Mouse (Mus musculus): ENCODE results near the gene Brd7. TPM values are rescaled to one million over a fixed set of nuclear protein-coding genes. Genes with fewer than 3 reads are reported as not detected.

Gene Brd7
- polyA plus RNA-seq, 1 experiment from 2014 or later: 64.6 TPM

DNA sequence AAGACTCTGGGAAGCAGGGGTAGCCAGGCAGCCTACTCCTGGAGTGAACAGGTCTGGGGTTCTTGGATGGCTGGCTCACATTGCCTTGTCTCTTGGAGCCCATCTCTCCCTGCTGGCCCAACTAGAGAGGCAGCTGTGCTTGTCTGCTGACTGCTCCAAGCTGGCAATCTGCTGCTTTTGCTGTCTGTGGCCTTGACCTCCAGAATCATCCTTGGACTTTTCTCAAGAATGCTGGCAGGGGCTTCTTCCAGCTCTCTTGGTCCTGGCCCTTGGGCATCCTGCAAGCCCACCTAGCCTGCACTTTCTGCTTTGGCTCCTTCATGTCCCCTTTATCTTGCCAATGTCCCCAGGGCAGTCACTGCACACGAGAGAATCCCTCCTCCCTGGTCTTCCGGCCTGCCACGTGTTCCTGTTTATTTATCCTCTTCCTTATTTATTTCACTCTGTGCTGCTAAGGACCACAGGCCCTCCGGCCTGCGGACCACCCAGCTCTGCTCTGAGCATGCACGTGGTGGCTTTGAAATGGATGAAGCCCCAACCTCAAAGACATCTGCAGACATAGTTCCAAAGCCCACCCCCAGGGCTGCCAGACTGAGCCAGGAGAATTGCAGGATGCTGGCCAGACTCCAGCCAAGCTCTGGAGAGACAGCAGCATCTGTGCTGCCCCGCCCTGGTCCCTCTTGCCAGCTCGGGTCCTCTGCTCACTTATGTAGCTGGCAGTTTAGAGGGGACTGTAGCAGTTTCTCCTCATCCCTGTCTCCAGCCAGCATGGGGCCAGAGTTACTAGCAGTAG is 45.7 kb downstream of the Brd7 start:
- Histone ChIP-seq H3K27ac (peak overlapping the region; percentile 60), H3K9ac (ENCODE audit: low read depth, low read length) (no peak overlapping the region)
- WGBS: 23% methylated on average over 8 of the region's 8 CpGs

GRCm38 (mm10) chr8:88315302-88315701 is 46.7 kb downstream of the Brd7 start:
- 93% methylated on average over 8 of the region's 8 CpGs for WGBS
- Histone ChIP-seq H3K27ac (no peak overlapping the region), H3K27me3 (ENCODE audit: insufficient read depth, low read length) (no peaks in the 10 kb centered on the region), H3K4me2 (ENCODE audit: low read length) (no peak overlapping the region), H3K4me1 (replicated peaks; ENCODE audit: insufficient read depth, low read length) (no peaks in the 10 kb centered on the region), H3K9ac (ENCODE audit: low read depth, low read length) (no peak overlapping the region), H3K9me3 (replicated peaks; ENCODE audit: low read length) (no peaks in the 10 kb centered on the region), H3K4me3 (replicated peaks; ENCODE audit: low read depth, low read length) (no peak overlapping the region), H3K36me3 (ENCODE audit: insufficient read depth, low read length) (no peaks in the 10 kb centered on the region)
- DNase-seq (ENCODE audit: low spot score): no peak
- no peak for ATAC-seq (replicated peaks; ENCODE audit: low FRiP score, low read depth)
- TF ChIP-seq CTCF (IDR thresholded peaks at IDR 0.05; ENCODE audit: low read depth): no peak

More for the DNA sequence above, 45.7 kb downstream of the Brd7 start:
- no peak for TF ChIP-seq CTCF (IDR thresholded peaks at IDR 0.05; ENCODE audit: low read depth)
- peak; percentile 21; the same call in 1 of the 2 replicates for ATAC-seq (replicated peaks; ENCODE audit: low FRiP score, low read depth)
- Histone ChIP-seq H3K4me1 (replicated peaks; ENCODE audit: insufficient read depth, low read length) (no peaks in the 10 kb centered on the region), H3K9me3 (replicated peaks; ENCODE audit: low read length) (no peaks in the 10 kb centered on the region), H3K36me3 (ENCODE audit: insufficient read depth, low read length) (no peaks in the 10 kb centered on the region), H3K4me2 (ENCODE audit: low read length) (no peak overlapping the region), H3K4me3 (replicated peaks; ENCODE audit: low read depth, low read length) (no peak overlapping the region), H3K27me3 (ENCODE audit: insufficient read depth, low read length) (no peaks in the 10 kb centered on the region)
- peak; percentile 65 for DNase-seq (ENCODE audit: low spot score)

DNA sequence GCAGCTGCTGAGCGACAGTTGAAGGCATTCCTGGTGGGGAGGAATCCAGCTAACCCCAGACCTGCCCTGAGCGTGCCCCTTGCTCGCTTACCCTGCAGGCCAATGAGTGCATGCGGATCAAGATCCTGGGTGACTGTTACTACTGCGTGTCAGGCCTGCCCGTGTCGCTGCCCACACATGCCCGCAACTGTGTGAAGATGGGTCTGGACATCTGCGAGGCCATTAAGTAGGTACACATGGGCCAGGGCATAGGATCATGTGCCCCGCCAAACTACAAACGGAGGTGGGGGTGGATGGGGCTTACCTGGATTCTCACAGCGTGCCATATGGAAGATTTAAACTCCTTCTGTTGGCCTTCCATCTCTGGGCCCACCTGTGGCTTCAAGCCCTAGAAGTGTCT is 48.0 kb downstream of the Brd7 start:
- no peak overlapping the region for H3K4me2 ChIP-seq (ENCODE audit: low read length)
- no peaks in the 10 kb centered on the region for H3K4me1 ChIP-seq (replicated peaks; ENCODE audit: insufficient read depth, low read length)
- no peak overlapping the region for H3K4me3 ChIP-seq (replicated peaks; ENCODE audit: low read depth, low read length)
- ATAC-seq (replicated peaks; ENCODE audit: low FRiP score, low read depth) (no peak), DNase-seq (ENCODE audit: low spot score) (no peak)
- WGBS: 88% methylated on average over 12 of the region's 12 CpGs
- no peak for TF ChIP-seq CTCF (IDR thresholded peaks at IDR 0.05; ENCODE audit: low read depth)
- no peaks in the 10 kb centered on the region for H3K36me3 ChIP-seq (ENCODE audit: insufficient read depth, low read length)
- no peak overlapping the region for H3K27ac ChIP-seq
- H3K9me3 ChIP-seq (replicated peaks; ENCODE audit: low read length): no peaks in the 10 kb centered on the region
- H3K9ac ChIP-seq (ENCODE audit: low read depth, low read length): no peak overlapping the region
- H3K27me3 ChIP-seq (ENCODE audit: insufficient read depth, low read length): no peaks in the 10 kb centered on the region

GRCm38 (mm10) chr8:88312966-88313365 is 49.0 kb downstream of the Brd7 start:
- ATAC-seq (replicated peaks; ENCODE audit: low FRiP score, low read depth) (no peak), DNase-seq (ENCODE audit: low spot score) (no peak)
- H3K4me3 ChIP-seq (replicated peaks; ENCODE audit: low read depth, low read length): no peak overlapping the region
- H3K36me3 ChIP-seq (ENCODE audit: insufficient read depth, low read length): no peaks in the 10 kb centered on the region
- no peak overlapping the region for H3K9ac ChIP-seq (ENCODE audit: low read depth, low read length)
- H3K4me2 ChIP-seq (ENCODE audit: low read length): no peak overlapping the region
- H3K27me3 ChIP-seq (ENCODE audit: insufficient read depth, low read length): no peaks in the 10 kb centered on the region
- TF ChIP-seq CTCF (IDR thresholded peaks at IDR 0.05; ENCODE audit: low read depth): no peak
- H3K4me1 ChIP-seq (replicated peaks; ENCODE audit: insufficient read depth, low read length): no peaks in the 10 kb centered on the region
- 57% methylated on average over 8 of the region's 8 CpGs for WGBS
- H3K9me3 ChIP-seq (replicated peaks; ENCODE audit: low read length): no peaks in the 10 kb centered on the region
- no peak overlapping the region for H3K27ac ChIP-seq

DNA sequence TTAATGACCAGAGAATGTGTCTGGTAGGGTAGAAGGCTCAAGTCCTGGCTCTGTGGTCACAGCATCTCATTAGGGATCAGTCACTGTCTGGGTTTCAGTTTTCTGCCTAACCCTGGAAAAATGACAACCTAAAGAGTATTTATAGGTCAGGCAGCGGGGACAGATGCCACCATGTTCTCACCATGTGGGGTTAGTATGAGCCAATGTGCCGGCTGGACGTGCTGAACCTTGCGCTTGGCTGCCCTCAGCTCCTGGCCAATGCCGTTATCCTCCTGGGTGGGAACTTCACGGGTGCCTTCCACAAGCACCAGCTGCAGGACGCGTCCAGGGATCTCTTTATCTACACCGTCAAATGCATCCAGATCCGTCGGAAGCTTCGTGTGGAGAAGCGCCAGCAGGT is 51.7 kb downstream of the Brd7 start:
- ATAC-seq (replicated peaks; ENCODE audit: low FRiP score, low read depth) (no peak), DNase-seq (ENCODE audit: low spot score) (no peak)
- TF ChIP-seq CTCF (IDR thresholded peaks at IDR 0.05; ENCODE audit: low read depth): no peak
- Histone ChIP-seq H3K4me2 (ENCODE audit: low read length) (no peak overlapping the region), H3K9me3 (replicated peaks; ENCODE audit: low read length) (no peaks in the 10 kb centered on the region), H3K9ac (ENCODE audit: low read depth, low read length) (no peak overlapping the region), H3K4me3 (replicated peaks; ENCODE audit: low read depth, low read length) (no peak overlapping the region), H3K4me1 (replicated peaks; ENCODE audit: insufficient read depth, low read length) (no peaks in the 10 kb centered on the region), H3K27ac (no peak overlapping the region), H3K27me3 (ENCODE audit: insufficient read depth, low read length) (no peaks in the 10 kb centered on the region), H3K36me3 (ENCODE audit: insufficient read depth, low read length) (no peaks in the 10 kb centered on the region)
- WGBS: 83% methylated on average over 13 of the region's 13 CpGs

GRCm38 (mm10) chr8:88309881-88310280 is 52.1 kb downstream of the Brd7 start:
- Histone ChIP-seq H3K9ac (ENCODE audit: low read depth, low read length) (no peak overlapping the region), H3K4me2 (ENCODE audit: low read length) (no peak overlapping the region), H3K27ac (no peak overlapping the region), H3K9me3 (replicated peaks; ENCODE audit: low read length) (no peaks in the 10 kb centered on the region), H3K27me3 (ENCODE audit: insufficient read depth, low read length) (no peaks in the 10 kb centered on the region), H3K4me1 (replicated peaks; ENCODE audit: insufficient read depth, low read length) (no peaks in the 10 kb centered on the region), H3K4me3 (replicated peaks; ENCODE audit: low read depth, low read length) (no peak overlapping the region), H3K36me3 (ENCODE audit: insufficient read depth, low read length) (no peaks in the 10 kb centered on the region)
- ATAC-seq (replicated peaks; ENCODE audit: low FRiP score, low read depth) (no peak), DNase-seq (ENCODE audit: low spot score) (no peak)
- TF ChIP-seq CTCF (IDR thresholded peaks at IDR 0.05; ENCODE audit: low read depth): no peak
- WGBS: 90% methylated on average over 7 of the region's 7 CpGs

All from kidney, postnatal 0 days (tissue).